Mouse (Mus musculus): ENCODE data around the gene Dido1. TPM values are rescaled to one million over a fixed set of nuclear protein-coding genes. Genes with fewer than 3 reads are reported as not detected.

Dido1 gene
- polyA plus RNA-seq, 1 experiment from 2014 or later, result 30.3 TPM

DNA sequence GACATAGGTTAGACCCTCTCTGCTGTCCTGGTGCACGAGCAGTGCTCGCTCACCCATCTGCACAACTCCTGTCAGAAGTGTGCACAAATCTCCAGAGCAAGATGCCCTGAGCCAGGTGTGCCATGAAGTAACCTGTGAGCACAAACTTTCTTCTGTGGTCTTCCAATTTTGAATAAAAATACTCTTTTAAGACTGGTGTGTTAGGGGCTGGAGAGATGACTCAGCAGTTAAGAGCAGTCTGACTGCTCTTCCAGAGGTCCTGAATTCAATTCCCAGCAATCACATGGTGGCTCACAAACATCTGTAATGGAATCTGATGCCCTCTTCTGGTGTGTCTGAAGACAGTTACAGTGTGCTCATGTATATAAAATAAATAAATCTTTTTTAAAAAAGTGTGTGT, 33.5 kb upstream of the Dido1 start:
- no peak overlapping the region for H3K4me2 ChIP-seq (ENCODE audit: low read length)
- 0 out of 2 replicates have a peak, but pooled peaks cover under 1% of the 10 kb centered on the region for H3K27me3 ChIP-seq (replicated peaks; ENCODE audit: control insufficient read depth, insufficient read depth, low read length)
- H3K4me1 ChIP-seq (replicated peaks; ENCODE audit: control insufficient read depth, insufficient read depth, low read length), result peaks cover 5% of the 10 kb centered on the region
- H3K36me3 ChIP-seq (ENCODE audit: control insufficient read depth, insufficient read depth), result no peaks in the 10 kb centered on the region
- H3K4me3 ChIP-seq (replicated peaks; ENCODE audit: low read length), result no peak overlapping the region
- no peak for ATAC-seq
- H3K27ac ChIP-seq (ENCODE audit: low read length), result no peak overlapping the region
- no peaks in the 10 kb centered on the region for H3K9me3 ChIP-seq (ENCODE audit: control insufficient read depth, low read length)
- H3K9ac ChIP-seq (replicated peaks; ENCODE audit: low read depth, low read length), result no peak overlapping the region
- WGBS, result 89% methylated on average over 2 of the region's 2 CpGs

DNA sequence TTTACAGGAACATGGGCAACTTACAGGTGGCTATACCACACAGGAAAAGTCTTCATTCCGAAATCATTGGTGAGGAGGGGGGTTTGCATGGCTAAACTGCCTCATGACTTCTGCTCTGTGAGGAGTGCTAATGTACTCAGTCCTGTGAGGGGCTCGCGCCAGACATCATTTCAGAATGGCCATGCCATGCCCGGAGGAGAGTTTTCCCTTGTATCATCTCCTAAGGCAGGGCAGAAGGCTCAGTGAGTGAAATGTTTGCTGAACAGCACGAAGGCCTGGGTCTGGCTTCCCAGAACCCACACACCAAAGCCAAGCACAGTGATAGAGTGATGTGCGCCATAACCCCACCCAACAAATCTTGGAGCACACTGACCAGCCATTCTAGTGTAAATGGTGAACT, 33.0 kb upstream of the Dido1 start:
- ATAC-seq, result no peak
- no peaks in the 10 kb centered on the region for H3K36me3 ChIP-seq (ENCODE audit: control insufficient read depth, insufficient read depth)
- H3K4me1 ChIP-seq (replicated peaks; ENCODE audit: control insufficient read depth, insufficient read depth, low read length), result peaks cover 5% of the 10 kb centered on the region
- no peaks in the 10 kb centered on the region for H3K27me3 ChIP-seq (replicated peaks; ENCODE audit: control insufficient read depth, insufficient read depth, low read length)
- H3K4me2 ChIP-seq (ENCODE audit: low read length), result no peak overlapping the region
- no peak overlapping the region for H3K4me3 ChIP-seq (replicated peaks; ENCODE audit: low read length)
- H3K27ac ChIP-seq (ENCODE audit: low read length), result no peak overlapping the region
- no peaks in the 10 kb centered on the region for H3K9me3 ChIP-seq (ENCODE audit: control insufficient read depth, low read length)
- H3K9ac ChIP-seq (replicated peaks; ENCODE audit: low read depth, low read length), result no peak overlapping the region
- 87% methylated on average over 6 of the region's 6 CpGs for WGBS

DNA sequence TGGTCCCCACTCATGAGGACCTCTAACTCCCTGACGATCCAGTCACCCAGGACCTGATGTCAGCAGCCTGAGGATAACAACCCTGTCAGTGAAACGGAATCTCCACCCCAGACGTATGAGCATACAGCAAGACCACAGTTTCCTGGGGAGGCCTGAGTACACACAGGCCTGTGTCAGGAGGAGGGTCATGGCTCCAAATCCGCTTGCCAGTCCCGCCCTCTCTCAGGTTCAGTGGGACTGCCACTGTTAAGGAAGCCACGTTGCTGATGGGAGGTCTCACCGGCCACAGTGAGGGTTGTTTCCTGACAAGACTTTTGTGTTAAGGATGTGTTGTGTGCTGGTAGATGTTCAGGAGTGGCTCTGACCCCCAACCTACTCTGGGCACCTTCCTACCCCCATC, 31.6 kb upstream of the Dido1 start:
- Histone ChIP-seq H3K9me3 (ENCODE audit: control insufficient read depth, low read length) (no peaks in the 10 kb centered on the region), H3K36me3 (ENCODE audit: control insufficient read depth, insufficient read depth) (no peaks in the 10 kb centered on the region), H3K4me1 (replicated peaks; ENCODE audit: control insufficient read depth, insufficient read depth, low read length) (peaks cover under 1% of the 10 kb centered on the region), H3K27me3 (replicated peaks; ENCODE audit: control insufficient read depth, insufficient read depth, low read length) (no peaks in the 10 kb centered on the region), H3K27ac (ENCODE audit: low read length) (no peak overlapping the region), H3K9ac (replicated peaks; ENCODE audit: low read depth, low read length) (no peak overlapping the region), H3K4me2 (ENCODE audit: low read length) (no peak overlapping the region), H3K4me3 (replicated peaks; ENCODE audit: low read length) (no peak overlapping the region)
- WGBS, result 81% methylated on average over 7 of the region's 7 CpGs
- ATAC-seq, result no peak

DNA sequence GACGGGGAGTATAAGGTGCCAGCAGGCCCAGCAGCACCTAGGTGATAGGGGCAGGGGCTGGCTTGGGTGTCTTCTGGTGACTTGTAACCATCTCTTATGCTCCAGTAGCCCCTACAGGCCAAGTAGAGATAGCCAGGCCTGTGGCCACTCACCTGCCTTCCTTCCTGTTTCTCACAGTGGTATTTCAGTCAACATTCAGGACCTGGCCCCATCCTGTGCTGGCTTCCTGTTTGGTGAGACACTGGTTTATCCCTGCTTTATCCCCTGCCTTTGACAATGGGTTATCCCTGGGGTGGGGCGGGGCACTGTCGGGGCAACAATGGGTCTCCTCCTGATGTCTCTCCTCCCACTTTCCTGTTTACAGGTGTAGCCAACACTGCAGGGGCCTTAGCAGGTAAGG, 30.6 kb upstream of the Dido1 start:
- Histone ChIP-seq H3K9ac (replicated peaks; ENCODE audit: low read depth, low read length) (no peak overlapping the region), H3K4me3 (replicated peaks; ENCODE audit: low read length) (no peak overlapping the region), H3K4me1 (replicated peaks; ENCODE audit: control insufficient read depth, insufficient read depth, low read length) (no peaks in the 10 kb centered on the region), H3K27ac (ENCODE audit: low read length) (no peak overlapping the region), H3K27me3 (replicated peaks; ENCODE audit: control insufficient read depth, insufficient read depth, low read length) (no peaks in the 10 kb centered on the region), H3K4me2 (ENCODE audit: low read length) (no peak overlapping the region), H3K36me3 (ENCODE audit: control insufficient read depth, insufficient read depth) (no peaks in the 10 kb centered on the region), H3K9me3 (ENCODE audit: control insufficient read depth, low read length) (no peaks in the 10 kb centered on the region)
- ATAC-seq, result no peak
- 21% methylated on average over 3 of the region's 3 CpGs for WGBS

DNA sequence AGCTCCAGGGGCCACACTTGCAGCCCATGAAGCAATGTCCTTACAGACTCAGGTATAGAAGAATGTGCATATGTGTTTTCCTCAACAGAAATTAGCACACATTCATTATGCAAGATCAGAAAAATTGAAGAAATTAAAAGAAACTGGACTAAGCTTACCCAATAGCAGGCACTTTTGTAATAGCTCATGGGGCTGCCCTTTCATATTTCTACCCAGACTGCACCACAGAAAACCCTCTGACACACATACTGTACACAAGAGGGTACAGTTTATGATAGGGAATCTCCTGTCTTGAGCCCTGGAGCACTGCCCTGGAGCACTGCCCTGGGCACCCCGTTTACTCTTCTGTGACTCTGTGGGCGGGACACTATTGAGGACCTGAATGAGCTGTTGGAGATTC, 28.2 kb upstream of the Dido1 start:
- Histone ChIP-seq H3K4me3 (replicated peaks; ENCODE audit: low read length) (no peak overlapping the region), H3K36me3 (ENCODE audit: control insufficient read depth, insufficient read depth) (no peaks in the 10 kb centered on the region), H3K9me3 (ENCODE audit: control insufficient read depth, low read length) (no peaks in the 10 kb centered on the region), H3K27me3 (replicated peaks; ENCODE audit: control insufficient read depth, insufficient read depth, low read length) (no peaks in the 10 kb centered on the region), H3K27ac (ENCODE audit: low read length) (no peak overlapping the region), H3K9ac (replicated peaks; ENCODE audit: low read depth, low read length) (no peak overlapping the region), H3K4me2 (ENCODE audit: low read length) (no peak overlapping the region), H3K4me1 (replicated peaks; ENCODE audit: control insufficient read depth, insufficient read depth, low read length) (no peaks in the 10 kb centered on the region)
- WGBS, result 64% methylated on average over 2 of the region's 2 CpGs
- no peak for ATAC-seq

DNA sequence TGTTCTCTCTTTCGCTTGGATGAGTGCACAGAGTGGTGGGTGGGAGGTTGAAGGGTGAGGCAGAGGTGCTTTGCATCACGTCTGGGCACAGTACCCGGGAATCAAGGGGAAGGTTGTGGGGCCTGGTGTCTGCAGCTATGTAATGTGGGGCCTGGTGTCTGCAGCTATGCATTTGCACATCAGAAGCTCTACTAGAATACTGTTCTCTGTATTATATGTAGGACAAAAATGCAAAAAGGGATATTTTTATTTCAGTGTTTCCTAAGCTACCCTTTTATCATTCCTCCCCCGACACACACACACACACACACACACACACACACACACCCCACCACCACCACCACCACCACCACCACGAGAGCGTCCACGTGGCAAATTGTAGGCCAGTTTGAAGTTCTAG, 25.4 kb upstream of the Dido1 start:
- WGBS, result 70% methylated on average over 7 of the region's 7 CpGs
- H3K9me3 ChIP-seq (ENCODE audit: control insufficient read depth, low read length), result no peaks in the 10 kb centered on the region
- H3K9ac ChIP-seq (replicated peaks; ENCODE audit: low read depth, low read length), result no peak overlapping the region
- ATAC-seq, result no peak
- no peaks in the 10 kb centered on the region for H3K27me3 ChIP-seq (replicated peaks; ENCODE audit: control insufficient read depth, insufficient read depth, low read length)
- no peak overlapping the region for H3K4me2 ChIP-seq (ENCODE audit: low read length)
- no peaks in the 10 kb centered on the region for H3K4me1 ChIP-seq (replicated peaks; ENCODE audit: control insufficient read depth, insufficient read depth, low read length)
- H3K27ac ChIP-seq (ENCODE audit: low read length), result no peak overlapping the region
- no peak overlapping the region for H3K4me3 ChIP-seq (replicated peaks; ENCODE audit: low read length)
- no peaks in the 10 kb centered on the region for H3K36me3 ChIP-seq (ENCODE audit: control insufficient read depth, insufficient read depth)

DNA sequence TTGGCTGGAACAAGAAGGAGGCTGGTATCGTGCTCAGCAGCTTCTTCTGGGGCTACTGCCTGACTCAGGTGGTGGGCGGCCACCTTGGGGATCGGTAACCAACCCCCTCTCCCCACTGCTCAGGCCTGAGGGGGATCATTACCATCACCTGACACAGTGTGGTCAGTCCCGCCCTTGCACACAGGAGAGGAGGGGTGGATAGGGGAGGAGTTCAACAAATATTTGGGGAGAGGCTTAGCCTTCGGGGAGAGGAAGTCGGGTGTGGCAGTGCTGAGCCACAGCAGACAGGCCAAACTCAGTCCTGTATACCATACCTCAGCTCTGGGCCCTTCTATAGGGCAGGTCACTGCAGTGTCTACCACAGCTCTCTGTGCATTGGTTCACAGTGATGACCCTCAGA, 22.2 kb upstream of the Dido1 start:
- H3K9ac ChIP-seq (replicated peaks; ENCODE audit: low read depth, low read length), result no peak overlapping the region
- H3K27me3 ChIP-seq (replicated peaks; ENCODE audit: control insufficient read depth, insufficient read depth, low read length), result no peaks in the 10 kb centered on the region
- 75% methylated on average over 6 of the region's 6 CpGs for WGBS
- ATAC-seq, result no peak
- no peaks in the 10 kb centered on the region for H3K9me3 ChIP-seq (ENCODE audit: control insufficient read depth, low read length)
- H3K4me1 ChIP-seq (replicated peaks; ENCODE audit: control insufficient read depth, insufficient read depth, low read length), result no peaks in the 10 kb centered on the region
- no peaks in the 10 kb centered on the region for H3K36me3 ChIP-seq (ENCODE audit: control insufficient read depth, insufficient read depth)
- no peak overlapping the region for H3K4me2 ChIP-seq (ENCODE audit: low read length)
- no peak overlapping the region for H3K4me3 ChIP-seq (replicated peaks; ENCODE audit: low read length)
- H3K27ac ChIP-seq (ENCODE audit: low read length), result no peak overlapping the region

DNA sequence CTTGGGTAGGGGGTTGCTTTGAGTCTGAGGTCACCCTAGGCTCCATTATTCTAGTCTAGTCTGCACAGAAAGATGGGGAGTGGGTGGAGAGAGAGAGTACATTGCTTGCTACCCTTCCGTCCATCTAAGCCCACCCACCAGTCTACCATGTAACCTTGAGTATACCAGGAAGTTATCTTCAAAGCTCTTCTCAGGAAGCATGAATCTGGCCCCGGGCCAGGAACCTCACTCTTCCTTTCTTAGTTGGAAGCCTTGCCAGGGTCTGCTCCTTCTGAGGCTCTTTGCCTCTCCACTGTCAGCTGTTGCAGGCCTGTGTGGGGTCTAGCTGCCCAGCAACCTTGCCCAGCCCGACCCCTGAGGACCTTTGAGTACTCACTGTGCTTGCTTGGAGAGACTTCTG, 21.2 kb upstream of the Dido1 start:
- H3K36me3 ChIP-seq (ENCODE audit: control insufficient read depth, insufficient read depth), result no peaks in the 10 kb centered on the region
- 78% methylated on average over 3 of the region's 3 CpGs for WGBS
- no peak overlapping the region for H3K4me3 ChIP-seq (replicated peaks; ENCODE audit: low read length)
- no peaks in the 10 kb centered on the region for H3K4me1 ChIP-seq (replicated peaks; ENCODE audit: control insufficient read depth, insufficient read depth, low read length)
- no peak overlapping the region for H3K4me2 ChIP-seq (ENCODE audit: low read length)
- H3K27ac ChIP-seq (ENCODE audit: low read length), result no peak overlapping the region
- H3K9me3 ChIP-seq (ENCODE audit: control insufficient read depth, low read length), result no peaks in the 10 kb centered on the region
- ATAC-seq, result no peak
- no peaks in the 10 kb centered on the region for H3K27me3 ChIP-seq (replicated peaks; ENCODE audit: control insufficient read depth, insufficient read depth, low read length)
- no peak overlapping the region for H3K9ac ChIP-seq (replicated peaks; ENCODE audit: low read depth, low read length)

DNA sequence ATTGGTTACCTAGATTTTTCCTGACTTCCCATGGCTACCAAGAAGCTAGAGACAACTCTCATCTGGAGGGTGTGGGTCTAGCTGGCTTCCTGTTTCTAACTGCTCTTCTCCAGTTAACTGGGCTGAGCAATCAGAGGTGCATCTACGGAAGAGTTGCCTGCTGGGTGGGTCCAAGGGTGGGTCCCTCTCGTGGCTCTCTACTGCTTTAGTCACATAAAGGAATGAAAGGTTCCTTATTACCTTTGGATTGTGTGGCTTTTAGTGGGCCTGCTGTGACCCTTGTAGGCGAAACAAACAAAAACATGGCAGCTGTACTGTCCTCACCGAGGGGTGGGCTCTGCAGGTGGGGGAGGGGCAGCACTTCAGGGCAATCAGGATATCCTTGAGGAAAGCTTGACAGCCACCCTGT, 17.8 kb upstream of the Dido1 start:
- H3K9me3 ChIP-seq (ENCODE audit: control insufficient read depth, low read length), result no peaks in the 10 kb centered on the region
- H3K9ac ChIP-seq (replicated peaks; ENCODE audit: low read depth, low read length), result no peak overlapping the region
- H3K4me3 ChIP-seq (replicated peaks; ENCODE audit: low read length), result no peak overlapping the region
- no peaks in the 10 kb centered on the region for H3K27me3 ChIP-seq (replicated peaks; ENCODE audit: control insufficient read depth, insufficient read depth, low read length)
- H3K4me2 ChIP-seq (ENCODE audit: low read length), result no peak overlapping the region
- H3K27ac ChIP-seq (ENCODE audit: low read length), result no peak overlapping the region
- ATAC-seq, result no peak
- no peaks in the 10 kb centered on the region for H3K36me3 ChIP-seq (ENCODE audit: control insufficient read depth, insufficient read depth)
- no peaks in the 10 kb centered on the region for H3K4me1 ChIP-seq (replicated peaks; ENCODE audit: control insufficient read depth, insufficient read depth, low read length)
- WGBS, result 49% methylated on average over 4 of the region's 4 CpGs

DNA sequence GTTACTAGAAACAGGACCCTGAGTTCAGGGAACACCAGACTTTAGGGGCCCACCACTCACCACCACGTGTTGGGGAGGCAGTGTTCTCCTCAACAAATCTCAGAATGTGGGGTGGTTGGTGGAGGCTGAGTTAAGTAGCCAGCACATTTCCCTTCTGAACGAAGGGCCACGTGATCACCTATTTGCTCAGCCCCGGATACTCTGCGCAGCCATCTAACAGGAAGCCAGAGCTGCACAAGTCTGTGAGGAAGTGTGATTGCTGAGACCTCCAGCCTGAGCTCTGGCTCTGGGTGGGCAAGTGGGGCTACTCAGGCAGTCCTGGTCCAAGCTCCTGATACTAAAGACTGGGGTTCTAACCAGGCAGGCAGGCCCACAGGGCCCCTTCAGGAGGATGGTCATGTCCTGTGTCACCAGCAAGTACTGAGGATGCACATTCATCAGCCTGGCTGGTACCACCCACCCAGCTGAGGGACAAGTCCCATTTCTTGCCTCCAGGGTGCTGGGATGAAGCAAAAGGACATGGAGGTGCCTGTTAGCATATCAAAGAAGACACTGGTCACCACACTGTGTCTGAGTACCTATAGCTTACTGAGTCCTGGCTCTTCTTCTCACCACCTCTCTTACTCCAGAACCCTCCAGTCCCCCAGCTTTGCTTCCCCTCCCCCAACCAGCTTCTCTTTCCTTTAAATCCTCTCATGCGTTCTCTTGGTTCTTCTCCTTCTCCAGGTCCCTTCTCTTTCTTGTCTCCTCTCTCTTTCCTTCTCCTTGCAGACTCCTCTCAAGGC, 17.1 kb upstream of the Dido1 start:
- ATAC-seq, result no peak
- no peaks in the 10 kb centered on the region for H3K27me3 ChIP-seq (replicated peaks; ENCODE audit: control insufficient read depth, insufficient read depth, low read length)
- H3K36me3 ChIP-seq (ENCODE audit: control insufficient read depth, insufficient read depth), result peaks cover 6% of the 10 kb centered on the region
- no peak overlapping the region for H3K4me2 ChIP-seq (ENCODE audit: low read length)
- WGBS, result 78% methylated on average over 6 of the region's 6 CpGs
- H3K4me1 ChIP-seq (replicated peaks; ENCODE audit: control insufficient read depth, insufficient read depth, low read length), result no peaks in the 10 kb centered on the region
- H3K27ac ChIP-seq (ENCODE audit: low read length), result no peak overlapping the region
- no peaks in the 10 kb centered on the region for H3K9me3 ChIP-seq (ENCODE audit: control insufficient read depth, low read length)
- no peak overlapping the region for H3K9ac ChIP-seq (replicated peaks; ENCODE audit: low read depth, low read length)
- H3K4me3 ChIP-seq (replicated peaks; ENCODE audit: low read length), result no peak overlapping the region

Data from forebrain, embryonic 16.5 days (tissue).